Mouse (Mus musculus) 3134 (cell line): ENCODE data around the gene Btbd11.

Source experiments
- DNase-seq: peaks from one replicate; pipeline ENCODE4 v3.0.0-alpha.2; 2011; ENCODE audit warnings: low spot score; ENCODE audit not compliant: insufficient read length; ENCODE audit errors: extremely low read depth

Btbd11 gene

GRCm38 (mm10) chr10:85420851-85421628 lies 34.4 kb downstream of the Btbd11 start:
- DNase-seq = no peak

GRCm38 (mm10) chr10:85421629-85422012 lies 35.0 kb downstream of the Btbd11 start:
- DNase-seq = no peak

- DNase-seq = no peak
Measured at GRCm38 (mm10) chr10:85425756-85426155, 39.1 kb downstream of the Btbd11 start.

- DNase-seq = no peak
Measured at GRCm38 (mm10) chr10:85437217-85437616, 50.6 kb downstream of the Btbd11 start.

GRCm38 (mm10) chr10:85443371-85443770 lies 56.8 kb downstream of the Btbd11 start:
- no peak for DNase-seq

GRCm38 (mm10) chr10:85445891-85446290 lies 59.3 kb downstream of the Btbd11 start:
- DNase-seq = peak; percentile 49

GRCm38 (mm10) chr10:85446700-85447099 lies 60.1 kb downstream of the Btbd11 start:
- no peak for DNase-seq

- DNase-seq = peak; percentile 32
Measured at GRCm38 (mm10) chr10:85447869-85448268, 61.3 kb downstream of the Btbd11 start.

- no peak for DNase-seq
Measured at GRCm38 (mm10) chr10:85451629-85452368, 65.2 kb downstream of the Btbd11 start.

GRCm38 (mm10) chr10:85453221-85453775 lies 66.7 kb downstream of the Btbd11 start:
- no peak for DNase-seq

GRCm38 (mm10) chr10:85455985-85456384 lies 69.4 kb downstream of the Btbd11 start:
- DNase-seq = peak; percentile 20

GRCm38 (mm10) chr10:85458744-85459344 lies 72.2 kb downstream of the Btbd11 start:
- DNase-seq = peak; percentile 82

- DNase-seq = no peak
Measured at GRCm38 (mm10) chr10:85460736-85461135, 74.1 kb downstream of the Btbd11 start.

- DNase-seq = no peak
Measured at GRCm38 (mm10) chr10:85464152-85464551, 77.5 kb downstream of the Btbd11 start.

- DNase-seq = no peak
Measured at GRCm38 (mm10) chr10:85465516-85466408, 79.1 kb downstream of the Btbd11 start.

GRCm38 (mm10) chr10:85466409-85466761 lies 79.8 kb downstream of the Btbd11 start:
- DNase-seq = no peak

GRCm38 (mm10) chr10:85467393-85467792 lies 80.8 kb downstream of the Btbd11 start:
- DNase-seq = no peak

- no peak for DNase-seq
Measured at GRCm38 (mm10) chr10:85468527-85468926, 81.9 kb downstream of the Btbd11 start.

GRCm38 (mm10) chr10:85469341-85469740 lies 82.7 kb downstream of the Btbd11 start:
- DNase-seq = no peak

- DNase-seq = no peak
Measured at GRCm38 (mm10) chr10:85473265-85473664, 86.7 kb downstream of the Btbd11 start.
